Mouse (Mus musculus): ENCODE results near the gene Stx7. TPM values are rescaled to one million over a fixed set of nuclear protein-coding genes. Genes with fewer than 3 reads are reported as not detected.

Stx7 gene
- polyA plus RNA-seq, 1 experiment from 2014 or later, result 313 TPM

DNA sequence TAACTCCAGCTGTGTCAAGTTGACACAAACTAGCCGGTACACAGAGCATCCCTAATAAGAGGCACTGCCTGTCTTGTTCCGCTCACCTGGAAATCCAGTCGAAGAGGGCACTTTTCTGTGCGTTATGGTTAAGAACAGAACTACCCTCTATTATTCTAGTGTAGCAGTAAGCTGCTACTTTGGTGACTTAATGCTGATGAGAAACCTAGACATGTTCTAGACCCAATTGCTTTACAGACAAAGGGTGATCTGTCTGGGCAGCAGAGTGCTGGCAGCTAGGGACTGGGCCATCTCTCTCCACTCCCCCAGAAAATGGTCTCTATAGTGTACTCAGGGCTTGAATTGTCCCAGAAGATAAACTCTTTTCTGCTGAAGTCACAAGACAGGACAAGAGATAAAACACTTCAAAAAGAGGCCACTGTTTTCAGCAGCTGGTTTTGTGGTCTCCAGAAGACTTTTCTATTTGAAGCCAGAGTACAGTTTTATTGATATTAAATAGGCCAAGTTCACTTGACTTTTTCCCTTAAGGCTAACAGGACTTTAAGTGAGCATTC lies 22.9 kb downstream of the Stx7 start:
- Histone ChIP-seq H3K4me3 (no peak overlapping the region), H3K36me3 (no peaks in the 10 kb centered on the region), H3K4me1 (replicated peaks) (no peaks in the 10 kb centered on the region), H3K9me3 (no peaks in the 10 kb centered on the region), H3K27me3 (no peaks in the 10 kb centered on the region), H3K27ac (replicated peaks) (no peak overlapping the region), H3K9ac (no peak overlapping the region), H3K4me2 (no peak overlapping the region)
- no peak for ATAC-seq (ENCODE audit: low FRiP score, low read depth)
- WGBS, result 90% methylated on average over 4 of the region's 4 CpGs

DNA sequence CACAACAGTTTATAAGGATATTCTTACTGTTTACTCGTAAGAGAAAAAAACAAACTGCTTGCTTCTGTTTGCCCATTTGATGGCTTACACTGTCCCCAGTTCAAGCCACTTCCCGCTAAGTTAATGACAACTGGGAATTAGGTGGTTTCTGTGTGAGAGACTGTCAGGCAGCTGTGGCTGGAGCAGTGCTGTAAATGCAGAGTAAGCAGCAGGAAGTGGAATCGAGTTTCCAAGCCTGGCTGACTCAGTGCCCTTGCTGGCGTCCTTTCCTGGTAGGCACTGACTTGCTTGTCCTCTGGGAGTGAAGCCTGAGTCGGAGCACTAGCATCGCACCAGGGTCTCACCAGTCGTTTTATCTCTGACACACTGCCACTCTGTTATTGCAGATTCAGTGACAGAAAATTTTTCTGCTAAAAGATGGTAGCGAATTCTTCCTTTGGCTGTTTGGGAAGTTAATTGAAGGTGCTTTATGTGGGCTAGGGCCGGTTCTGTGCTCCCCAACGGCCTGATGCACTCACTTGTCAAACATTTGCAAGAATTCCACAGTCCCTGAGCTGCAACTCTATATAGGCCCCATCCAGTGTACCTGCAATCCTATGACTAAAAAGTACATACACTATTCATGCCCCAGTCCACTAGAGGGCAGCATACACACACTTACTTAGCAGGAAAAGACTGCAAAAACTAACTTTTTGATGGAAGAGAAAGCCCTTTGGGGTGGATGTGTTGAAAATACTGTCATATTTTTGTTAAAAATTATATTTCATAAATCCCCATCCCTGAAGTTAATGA lies 24.3 kb downstream of the Stx7 start:
- Histone ChIP-seq H3K9me3 (no peaks in the 10 kb centered on the region), H3K27me3 (no peaks in the 10 kb centered on the region), H3K4me2 (no peak overlapping the region), H3K9ac (no peak overlapping the region), H3K4me3 (no peak overlapping the region), H3K27ac (replicated peaks) (no peak overlapping the region), H3K36me3 (no peaks in the 10 kb centered on the region), H3K4me1 (replicated peaks) (no peaks in the 10 kb centered on the region)
- 54% methylated on average over 10 of the region's 10 CpGs for WGBS
- 0 out of 2 replicates have a peak, but pooled peaks have one; percentile 48 for ATAC-seq (ENCODE audit: low FRiP score, low read depth)

DNA sequence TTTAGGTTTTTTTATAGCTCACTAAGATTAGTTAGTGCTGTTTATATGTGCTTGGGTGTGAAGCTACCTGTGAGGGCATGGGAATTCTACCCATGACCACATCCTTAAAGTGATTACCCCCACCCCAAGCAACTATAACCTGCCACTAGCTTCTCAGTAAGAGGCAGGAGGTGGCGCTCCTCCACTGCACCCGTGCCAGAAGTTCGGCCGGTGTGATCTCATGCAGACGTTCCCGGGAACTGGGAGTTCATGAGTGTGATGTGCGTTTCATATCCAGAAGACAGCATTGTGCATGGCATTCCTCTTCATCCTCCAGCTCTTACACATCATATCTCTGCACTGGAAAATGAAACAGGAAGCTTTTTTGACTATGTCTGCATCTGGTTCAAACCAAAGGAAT lies 41.3 kb downstream of the Stx7 start:
- H3K4me2 ChIP-seq, result no peak overlapping the region
- H3K4me1 ChIP-seq (replicated peaks), result no peaks in the 10 kb centered on the region
- WGBS, result 53% methylated on average over 7 of the region's 7 CpGs
- no peak overlapping the region for H3K27ac ChIP-seq (replicated peaks)
- no peak overlapping the region for H3K4me3 ChIP-seq
- no peaks in the 10 kb centered on the region for H3K27me3 ChIP-seq
- H3K9ac ChIP-seq, result no peak overlapping the region
- no peaks in the 10 kb centered on the region for H3K9me3 ChIP-seq
- peaks cover 32% of the 10 kb centered on the region for H3K36me3 ChIP-seq
- no peak for ATAC-seq (ENCODE audit: low FRiP score, low read depth)

DNA sequence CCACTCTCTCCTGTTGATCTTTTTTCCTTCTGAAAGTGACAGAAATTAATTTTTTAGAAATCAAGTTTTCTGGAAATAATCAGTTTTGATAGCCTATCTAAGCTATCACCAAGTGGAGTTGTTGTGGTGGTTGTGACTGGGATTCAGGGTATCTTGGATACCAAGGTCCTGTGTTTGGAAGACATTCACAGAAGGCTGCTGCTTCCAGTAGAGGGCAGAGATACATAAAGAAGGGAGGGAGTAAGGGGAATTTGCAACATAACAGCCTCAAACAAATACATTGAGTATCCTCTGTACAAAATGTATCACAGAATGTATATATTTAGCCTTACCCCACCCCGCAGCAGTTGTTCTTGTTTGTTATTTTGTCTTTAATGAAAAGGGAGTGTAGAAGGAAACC lies 42.9 kb downstream of the Stx7 start:
- Histone ChIP-seq H3K4me1 (replicated peaks) (no peaks in the 10 kb centered on the region), H3K9ac (no peak overlapping the region), H3K36me3 (peaks cover 16% of the 10 kb centered on the region; the same call in 1 of the 2 replicates), H3K4me2 (no peak overlapping the region), H3K9me3 (no peaks in the 10 kb centered on the region; the same call in 1 of the 2 replicates), H3K4me3 (no peak overlapping the region), H3K27ac (replicated peaks) (no peak overlapping the region), H3K27me3 (no peaks in the 10 kb centered on the region)
- WGBS, result 61% methylated on average over 1 of the region's 1 CpGs
- ATAC-seq (ENCODE audit: low FRiP score, low read depth), result peak; percentile 75; the same call in 1 of the 2 replicates

DNA sequence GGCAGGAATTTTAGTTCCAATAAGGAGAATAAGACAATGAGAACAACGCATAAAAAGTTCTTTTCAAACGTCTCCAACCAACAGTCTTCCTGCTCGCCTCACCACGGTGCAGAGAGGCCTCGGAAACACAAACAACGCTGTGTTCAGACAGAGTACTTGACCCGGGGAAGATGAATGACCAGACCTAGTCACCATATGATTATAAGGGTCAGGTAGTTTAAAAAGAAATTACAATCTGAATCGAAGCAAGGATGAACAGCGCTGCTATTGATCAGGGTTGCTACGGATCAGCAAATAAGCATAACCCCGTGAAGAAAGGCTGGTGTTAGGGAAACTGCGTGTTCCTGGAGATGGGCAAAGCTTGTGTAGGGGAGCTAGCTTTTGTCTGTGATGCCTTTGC lies 50.2 kb downstream of the Stx7 start:
- Histone ChIP-seq H3K4me2 (peak overlapping the region; percentile 24), H3K4me1 (replicated peaks) (no peaks in the 10 kb centered on the region), H3K36me3 (no peaks in the 10 kb centered on the region), H3K27ac (replicated peaks) (no peak overlapping the region), H3K9ac (no peak overlapping the region), H3K27me3 (no peaks in the 10 kb centered on the region), H3K4me3 (no peak overlapping the region), H3K9me3 (no peaks in the 10 kb centered on the region; the same call in 1 of the 2 replicates)
- 14% methylated on average over 12 of the region's 12 CpGs for WGBS
- ATAC-seq (ENCODE audit: low FRiP score, low read depth), result no peak

DNA sequence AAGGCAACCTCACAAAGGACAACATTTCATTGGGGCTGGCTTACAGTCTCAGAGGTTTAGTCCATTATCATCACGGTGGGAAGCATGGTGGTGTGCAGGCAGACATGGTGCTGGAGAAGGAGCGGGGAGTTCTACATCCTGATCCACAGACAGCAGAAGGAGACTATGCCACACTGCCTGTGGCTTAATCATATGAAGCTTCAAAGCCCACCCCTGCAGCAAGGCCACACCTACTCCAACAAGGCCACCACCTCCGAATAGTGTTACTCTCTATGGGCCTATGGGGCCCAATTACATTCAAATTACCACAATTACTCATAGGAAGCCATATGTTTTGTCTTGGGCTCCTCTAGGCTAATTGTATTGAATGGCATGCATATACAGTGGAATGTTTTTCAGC lies 51.0 kb downstream of the Stx7 start:
- 42% methylated on average over 3 of the region's 3 CpGs for WGBS
- Histone ChIP-seq H3K4me2 (no peak overlapping the region), H3K4me1 (replicated peaks) (no peaks in the 10 kb centered on the region), H3K9me3 (no peaks in the 10 kb centered on the region; the same call in 1 of the 2 replicates), H3K27ac (replicated peaks) (no peak overlapping the region), H3K36me3 (no peaks in the 10 kb centered on the region), H3K9ac (no peak overlapping the region), H3K27me3 (no peaks in the 10 kb centered on the region), H3K4me3 (no peak overlapping the region)
- ATAC-seq (ENCODE audit: low FRiP score, low read depth), result no peak

DNA sequence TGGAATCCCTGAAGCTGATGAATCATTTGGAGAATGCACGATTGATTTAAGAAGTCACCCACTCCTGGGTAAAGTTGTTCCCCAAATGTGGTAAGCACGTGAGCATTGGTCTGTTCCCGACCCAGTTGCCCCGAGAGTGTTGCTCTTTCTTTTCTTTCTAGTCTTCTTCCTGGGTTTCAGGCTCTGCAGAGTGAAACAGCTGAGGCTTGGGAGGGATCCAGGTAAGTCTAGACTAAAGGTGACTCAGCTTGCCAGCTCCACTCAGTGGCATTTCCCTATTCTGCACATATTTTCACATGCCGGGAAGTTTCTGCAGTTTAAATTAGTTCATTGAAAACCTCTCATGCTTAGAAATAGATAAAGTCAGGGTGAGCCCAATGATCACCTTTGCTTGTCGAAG lies 61.0 kb downstream of the Stx7 start:
- Histone ChIP-seq H3K36me3 (no peaks in the 10 kb centered on the region), H3K27ac (replicated peaks) (no peak overlapping the region), H3K27me3 (no peaks in the 10 kb centered on the region), H3K4me3 (no peak overlapping the region), H3K9me3 (no peaks in the 10 kb centered on the region), H3K4me1 (replicated peaks) (no peaks in the 10 kb centered on the region), H3K9ac (no peak overlapping the region), H3K4me2 (no peak overlapping the region)
- 91% methylated on average over 6 of the region's 6 CpGs for WGBS
- no peak for ATAC-seq (ENCODE audit: low FRiP score, low read depth)

DNA sequence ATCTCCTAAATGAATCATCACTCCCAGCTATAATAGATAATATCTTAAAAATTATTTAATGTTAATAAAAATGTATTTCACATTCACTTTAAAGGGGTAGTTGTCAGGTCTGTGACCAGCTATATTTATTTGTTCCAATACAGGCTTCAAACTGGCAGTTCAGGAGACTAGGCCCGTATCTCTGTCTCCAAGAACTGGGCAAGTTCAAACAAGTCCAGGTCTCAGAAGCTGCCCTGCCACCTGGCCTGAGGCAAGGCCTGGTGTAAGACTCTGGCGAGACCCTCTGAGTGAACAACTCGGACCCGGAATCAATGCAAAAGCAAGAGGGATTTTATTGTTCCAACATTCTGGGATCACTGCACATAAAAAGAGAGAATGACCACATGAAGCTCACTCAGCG lies 64.2 kb downstream of the Stx7 start:
- Histone ChIP-seq H3K9ac (no peak overlapping the region), H3K4me1 (replicated peaks) (no peaks in the 10 kb centered on the region), H3K36me3 (no peaks in the 10 kb centered on the region), H3K4me3 (no peak overlapping the region), H3K27me3 (no peaks in the 10 kb centered on the region), H3K9me3 (no peaks in the 10 kb centered on the region), H3K27ac (replicated peaks) (no peak overlapping the region), H3K4me2 (no peak overlapping the region)
- 68% methylated on average over 5 of the region's 5 CpGs for WGBS
- ATAC-seq (ENCODE audit: low FRiP score, low read depth), result no peak

DNA sequence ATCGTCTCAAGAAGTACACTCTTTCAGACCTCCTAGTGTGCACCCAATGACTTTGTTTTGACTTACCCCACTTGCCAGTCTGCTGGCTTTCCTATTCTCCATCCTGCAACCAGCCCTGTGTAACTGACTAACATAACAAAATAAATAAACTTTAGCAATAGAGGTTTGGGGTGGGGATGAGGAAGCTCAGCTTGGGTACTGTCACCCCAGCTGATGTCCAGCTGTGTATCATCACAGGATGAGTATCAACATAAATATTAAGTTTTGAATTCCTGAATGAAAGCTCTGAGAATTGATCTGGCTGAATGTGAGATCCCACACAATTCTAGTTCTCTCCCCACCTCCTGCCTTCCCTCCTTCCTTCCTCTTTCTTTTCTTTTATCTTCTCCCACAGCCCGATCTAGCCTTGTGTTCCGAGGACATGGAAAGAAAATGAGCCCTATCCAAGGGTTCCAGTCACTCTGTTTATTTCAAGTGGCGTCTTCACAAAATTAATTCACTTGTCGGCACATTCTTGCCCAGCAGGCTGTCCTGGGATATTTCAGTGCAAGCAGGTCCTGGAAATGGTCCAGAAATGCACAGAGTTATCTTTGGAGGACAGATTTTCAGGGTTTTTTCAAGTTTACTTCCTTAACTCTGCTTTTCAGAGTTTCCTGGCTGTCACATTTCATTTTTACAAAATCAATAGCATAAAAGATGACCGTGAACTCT lies 68.6 kb downstream of the Stx7 start:
- ATAC-seq (ENCODE audit: low FRiP score, low read depth), result no peak
- H3K4me3 ChIP-seq, result no peak overlapping the region
- WGBS, result 43% methylated on average over 6 of the region's 6 CpGs
- no peak overlapping the region for H3K9ac ChIP-seq
- no peaks in the 10 kb centered on the region for H3K9me3 ChIP-seq
- 0 out of 2 replicates have a peak, but pooled peaks cover under 1% of the 10 kb centered on the region for H3K4me1 ChIP-seq (replicated peaks)
- H3K27ac ChIP-seq (replicated peaks), result no peak overlapping the region
- no peaks in the 10 kb centered on the region for H3K36me3 ChIP-seq
- H3K4me2 ChIP-seq, result no peak overlapping the region
- peaks cover 10% of the 10 kb centered on the region for H3K27me3 ChIP-seq

DNA sequence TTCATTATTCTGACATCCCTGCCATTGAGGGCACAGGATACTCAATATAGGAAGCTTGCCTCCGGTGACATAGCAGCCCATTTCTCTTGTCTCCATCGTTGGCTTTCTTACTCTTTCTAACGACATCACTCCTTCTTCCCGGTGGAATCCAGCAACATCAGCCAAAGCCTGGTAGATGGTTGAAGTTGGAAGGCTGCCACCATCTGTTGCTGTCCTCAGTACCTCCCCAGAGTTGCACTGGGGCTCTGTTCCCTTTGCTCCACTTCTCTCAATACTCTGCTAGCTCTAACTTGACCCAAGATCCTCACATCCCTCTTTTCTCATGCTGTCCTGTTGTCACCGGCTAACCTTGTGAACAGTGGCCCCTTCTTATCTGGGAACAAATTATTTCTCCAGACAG lies 71.8 kb downstream of the Stx7 start:
- 78% methylated on average over 5 of the region's 5 CpGs for WGBS
- H3K4me3 ChIP-seq, result no peak overlapping the region
- H3K4me1 ChIP-seq (replicated peaks), result peaks cover 12% of the 10 kb centered on the region
- no peak overlapping the region for H3K27ac ChIP-seq (replicated peaks)
- no peak overlapping the region for H3K4me2 ChIP-seq
- H3K9me3 ChIP-seq, result no peaks in the 10 kb centered on the region
- ATAC-seq (ENCODE audit: low FRiP score, low read depth), result no peak
- H3K9ac ChIP-seq, result no peak overlapping the region
- peaks cover 27% of the 10 kb centered on the region for H3K27me3 ChIP-seq
- H3K36me3 ChIP-seq, result no peaks in the 10 kb centered on the region

DNA sequence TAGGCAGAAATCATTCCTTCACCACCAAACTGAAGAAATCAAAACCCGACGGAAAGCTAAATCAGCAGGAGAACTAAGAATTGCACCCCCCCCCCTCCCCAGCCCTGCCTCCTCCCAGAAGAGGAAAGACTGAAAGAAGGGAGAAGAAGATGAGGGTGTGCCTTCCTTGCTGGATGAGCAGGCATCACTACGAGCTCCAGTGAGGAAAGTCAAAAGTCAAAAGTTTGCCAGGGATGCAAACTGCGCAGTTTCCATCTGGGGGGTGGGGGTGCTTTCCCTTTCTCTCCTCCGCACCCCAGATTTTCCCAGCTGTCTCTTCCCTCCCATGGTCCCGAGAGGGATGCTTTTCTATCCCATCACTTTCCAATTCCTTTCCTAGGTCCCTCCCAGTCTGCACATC lies 73.8 kb downstream of the Stx7 start:
- ATAC-seq (ENCODE audit: low FRiP score, low read depth), result no peak
- Histone ChIP-seq H3K9me3 (no peaks in the 10 kb centered on the region), H3K4me3 (peak overlapping the region; percentile 49), H3K27ac (replicated peaks) (no peak overlapping the region), H3K9ac (no peak overlapping the region), H3K27me3 (peaks cover 27% of the 10 kb centered on the region), H3K4me2 (peak overlapping the region; percentile 91), H3K4me1 (replicated peaks) (peaks cover 12% of the 10 kb centered on the region), H3K36me3 (no peaks in the 10 kb centered on the region)
- WGBS, result 13% methylated on average over 6 of the region's 6 CpGs

DNA sequence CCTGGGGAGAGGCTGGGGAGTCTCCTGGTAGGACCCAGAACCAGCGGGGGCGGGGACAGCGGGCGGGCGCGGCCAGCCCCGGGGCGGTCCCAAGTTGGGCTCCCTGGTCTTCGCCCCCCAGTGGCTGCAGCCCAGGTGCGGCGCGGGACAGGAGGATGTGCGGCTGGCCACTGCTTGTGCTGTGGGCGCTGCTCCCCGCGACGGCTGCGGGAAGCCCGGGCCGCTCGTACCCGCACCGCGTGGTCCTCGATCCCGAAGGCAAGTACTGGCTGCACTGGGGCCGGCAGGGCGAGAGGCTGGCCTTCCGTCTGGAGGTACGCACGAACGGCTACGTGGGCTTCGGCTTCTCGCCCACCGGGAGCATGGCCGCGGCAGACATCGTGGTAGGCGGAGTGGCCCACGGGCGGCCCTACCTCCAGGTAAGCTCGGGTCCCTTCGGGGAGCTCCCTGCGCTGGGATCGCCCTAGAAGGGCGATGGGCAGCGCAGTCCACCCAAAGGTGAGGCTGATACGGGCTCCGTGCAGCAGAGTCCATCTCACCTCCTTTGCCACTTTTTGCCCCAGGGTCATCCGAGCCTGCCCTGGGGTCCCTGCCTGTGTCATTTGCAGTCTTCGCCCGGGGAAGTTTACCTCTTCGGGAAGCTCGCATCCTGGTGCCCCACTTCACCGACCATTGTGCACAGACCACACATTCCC lies 74.5 kb downstream of the Stx7 start, which contains the start of gene Moxd1:
Gene Moxd1, plus strand, starts transcription at position 69 of the 695 bp plus-strand sequence.
- Histone ChIP-seq H3K27me3 (peaks cover 27% of the 10 kb centered on the region), H3K9ac (peak within 1 kb of the TSS; percentile 43), H3K9me3 (no peaks in the 10 kb centered on the region), H3K4me3 (peak within 1 kb of the TSS; percentile 49), H3K27ac (replicated peaks) (no peak within 1 kb of the TSS), H3K4me1 (replicated peaks) (peaks cover 14% of the 10 kb centered on the region), H3K36me3 (no peaks in the 10 kb centered on the region), H3K4me2 (peak within 1 kb of the TSS; percentile 91)
- WGBS, result 1% methylated on average over 56 of the region's 56 CpGs
- peak; percentile 80 for ATAC-seq (ENCODE audit: low FRiP score, low read depth)
